Mouse (Mus musculus) forebrain, embryonic 12.5 days (tissue): ENCODE results near the gene Hddc2. TPM values are rescaled to one million over a fixed set of nuclear protein-coding genes. Genes with fewer than 3 reads are reported as not detected.

Experiments used
- ATAC-seq: fragments of 200-750 bp; cut with Nextera tagmentation; 2 replicates; pipeline ENCODE4 v1.8.0; 2017; ENCODE audit warnings: moderate TSS enrichment; ENCODE audit not compliant: low FRiP score
- H3K27ac ChIP-seq: fragments of 300-500 bp; sonication (generic); 2 replicates; pipeline ENCODE4 v1.5.1; 2016; ENCODE audit warnings: mild to moderate bottlenecking
- H3K27me3 ChIP-seq: fragments of 300-500 bp; sonication (generic); 2 replicates; pipeline ENCODE4 v1.6.1; 2016; ENCODE audit warnings: mild to moderate bottlenecking
- H3K36me3 ChIP-seq: fragments of 300-500 bp; sonication (generic); replicated peaks from 2 replicates; pipeline ENCODE4 v1.6.1; 2016; ENCODE audit warnings: mild to moderate bottlenecking
- H3K4me1 ChIP-seq: fragments of 300-500 bp; sonication (generic); 2 replicates; pipeline ENCODE4 v1.6.1; 2016
- H3K4me2 ChIP-seq: fragments of 300-500 bp; sonication (generic); 2 replicates; pipeline ENCODE4 v1.6.1; 2016; ENCODE audit warnings: mild to moderate bottlenecking, moderate library complexity
- H3K4me3 ChIP-seq: fragments of 300-500 bp; sonication (generic); replicated peaks from 2 replicates; pipeline ENCODE4 v1.5.1; 2016; ENCODE audit warnings: mild to moderate bottlenecking
- H3K9ac ChIP-seq: fragments of 300-500 bp; sonication (generic); 2 replicates; pipeline ENCODE4 v1.6.1; 2016; ENCODE audit warnings: mild to moderate bottlenecking
- H3K9me3 ChIP-seq: fragments of 300-500 bp; sonication (generic); 2 replicates; pipeline ENCODE4 v1.6.1; 2016
- WGBS: fragments of 180-500 bp; shearing (Covaris S2); methylation state at CpG from one replicate; pipeline ENCODE4 v1.1.7; 2016; 5-methylcytosine and 5-hydroxymethylcytosine counted together
- polyA plus RNA-seq: library from polyadenylated mRNA; unstranded; fragments of >200 nt; fragmentation: Nextera tagmentation; extraction: Ambion mirVana; gene quantifications from 2 replicates; pipeline ENCODE4 v1.2.1, GENCODE M21; 2016

Gene Hddc2
- polyA plus RNA-seq, 1 experiment from 2014 or later = 62.6 TPM

DNA sequence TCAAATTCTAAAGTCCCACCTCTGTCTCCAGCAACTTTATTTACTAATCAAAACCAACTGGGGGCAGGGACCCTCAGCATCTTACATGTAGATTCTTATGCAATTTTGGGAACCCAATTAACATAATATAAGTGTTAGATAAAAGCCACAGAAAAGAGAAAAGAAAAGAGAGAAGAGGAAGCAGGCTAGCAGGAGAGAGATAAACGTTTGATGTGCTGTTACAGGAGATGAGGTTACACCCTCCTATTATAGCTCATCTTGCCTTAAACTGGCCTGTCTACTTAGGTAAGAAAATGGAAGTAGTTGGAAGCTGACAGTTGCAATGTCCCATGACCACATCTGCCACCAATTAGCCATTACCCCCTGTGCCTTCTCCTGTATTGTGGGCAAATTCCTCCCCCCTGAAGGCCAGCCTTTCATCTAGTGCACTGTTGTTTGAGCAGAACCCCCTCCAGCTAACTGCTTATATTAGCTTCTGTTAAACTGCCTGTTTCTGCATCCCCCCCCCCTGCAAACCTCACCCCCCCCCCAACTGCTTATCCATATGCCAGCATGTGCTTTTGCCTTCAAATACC lies 6.1 kb upstream of the Hddc2 start:
- H3K9me3 ChIP-seq = no peaks in the 10 kb centered on the region
- H3K4me1 ChIP-seq = no peaks in the 10 kb centered on the region
- H3K27me3 ChIP-seq = no peaks in the 10 kb centered on the region
- no peak overlapping the region for H3K4me3 ChIP-seq
- 26% methylated on average over 1 of the region's 1 CpGs for WGBS
- H3K27ac ChIP-seq = no peak overlapping the region
- no peaks in the 10 kb centered on the region for H3K36me3 ChIP-seq
- H3K4me2 ChIP-seq = no peak overlapping the region
- no peak for ATAC-seq
- no peak overlapping the region for H3K9ac ChIP-seq

DNA sequence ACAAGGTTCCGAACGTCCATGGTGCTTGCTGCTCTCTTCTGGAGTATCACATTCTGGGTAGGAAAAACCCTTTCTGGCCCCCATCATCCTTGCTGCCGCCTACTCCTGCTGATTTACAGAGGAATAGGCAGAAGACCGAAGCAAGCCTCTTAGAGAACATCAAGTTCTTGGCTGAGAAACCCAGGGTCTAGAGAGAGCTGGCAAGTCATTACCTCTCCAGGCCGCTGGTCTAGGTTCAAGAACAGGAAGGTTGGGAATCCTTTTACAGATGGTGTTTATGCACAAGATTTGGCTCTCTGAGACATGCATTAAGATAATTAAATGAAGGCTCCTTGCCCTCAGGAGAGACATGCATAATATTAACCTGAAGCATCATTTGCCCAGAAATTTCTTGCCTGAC lies 5.3 kb downstream of the Hddc2 start:
- Histone ChIP-seq H3K9me3 (no peaks in the 10 kb centered on the region), H3K36me3 (peaks cover 10% of the 10 kb centered on the region), H3K4me2 (no peak overlapping the region), H3K27ac (no peak overlapping the region), H3K4me3 (no peak overlapping the region), H3K9ac (no peak overlapping the region), H3K27me3 (no peaks in the 10 kb centered on the region), H3K4me1 (peaks cover 8% of the 10 kb centered on the region)
- WGBS = 92% methylated on average over 5 of the region's 5 CpGs
- no peak for ATAC-seq

DNA sequence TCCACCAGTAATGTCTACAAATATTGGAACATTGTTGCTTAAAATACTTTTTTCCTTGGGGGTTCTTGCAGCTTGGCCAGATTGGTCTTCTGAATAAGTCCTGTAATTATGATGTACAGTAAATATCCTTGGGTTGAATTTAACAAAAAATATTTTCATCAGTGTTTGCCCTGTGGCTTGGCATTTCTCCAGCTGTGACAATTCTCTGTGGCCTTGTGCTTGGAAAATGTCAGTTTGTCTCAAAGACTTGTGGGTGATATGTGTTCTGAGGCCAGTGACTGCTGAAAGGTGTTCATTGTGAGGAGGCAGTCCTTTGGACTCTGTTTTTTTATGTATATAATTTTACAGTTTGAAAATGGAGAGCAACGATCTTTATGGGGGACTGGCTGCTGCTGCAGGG lies 16.3 kb downstream of the Hddc2 start:
- H3K36me3 ChIP-seq = peaks cover 17% of the 10 kb centered on the region
- no peak overlapping the region for H3K27ac ChIP-seq
- H3K9me3 ChIP-seq = no peaks in the 10 kb centered on the region
- no peak overlapping the region for H3K4me3 ChIP-seq
- no peak overlapping the region for H3K9ac ChIP-seq
- ATAC-seq = no peak
- no peaks in the 10 kb centered on the region for H3K27me3 ChIP-seq
- no peaks in the 10 kb centered on the region for H3K4me1 ChIP-seq
- 95% methylated on average over 1 of the region's 1 CpGs for WGBS
- H3K4me2 ChIP-seq = no peak overlapping the region

DNA sequence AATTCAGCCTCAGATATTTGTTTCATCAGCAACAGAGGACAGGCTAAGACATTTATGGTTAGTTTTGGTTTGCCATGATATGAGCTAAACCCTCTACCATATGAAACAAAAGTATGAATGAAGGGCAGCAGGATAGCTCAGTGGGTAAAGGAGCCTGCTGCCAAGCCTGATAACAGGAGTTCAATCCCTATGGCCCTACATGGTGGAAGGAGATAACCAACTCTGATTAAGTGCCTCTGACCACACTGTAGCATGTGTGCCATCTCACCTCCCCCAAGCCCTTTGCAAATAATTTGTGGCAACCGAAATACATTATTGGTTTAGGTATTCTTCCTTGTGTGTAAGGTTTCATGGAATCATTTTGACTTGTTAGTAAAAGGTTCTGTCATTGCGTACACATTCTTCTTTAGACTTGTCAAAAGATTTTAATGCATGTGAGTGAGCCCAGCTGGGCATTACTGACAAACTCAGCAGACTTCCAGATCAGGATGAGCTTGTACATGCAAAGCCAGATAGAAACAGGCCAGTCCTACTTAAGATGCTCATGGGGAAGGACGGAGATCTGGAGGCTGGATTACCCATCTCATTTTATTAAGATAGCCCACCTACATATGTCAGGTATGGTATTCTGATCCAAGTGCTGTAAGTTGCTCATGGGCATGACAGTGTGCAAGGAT lies 17.2 kb downstream of the Hddc2 start:
- 88% methylated on average over 3 of the region's 3 CpGs for WGBS
- no peak overlapping the region for H3K9ac ChIP-seq
- no peak overlapping the region for H3K4me2 ChIP-seq
- H3K27ac ChIP-seq = no peak overlapping the region
- H3K4me3 ChIP-seq = no peak overlapping the region
- H3K9me3 ChIP-seq = no peaks in the 10 kb centered on the region
- no peaks in the 10 kb centered on the region for H3K27me3 ChIP-seq
- H3K4me1 ChIP-seq = no peaks in the 10 kb centered on the region
- ATAC-seq = no peak
- peaks cover 17% of the 10 kb centered on the region for H3K36me3 ChIP-seq

DNA sequence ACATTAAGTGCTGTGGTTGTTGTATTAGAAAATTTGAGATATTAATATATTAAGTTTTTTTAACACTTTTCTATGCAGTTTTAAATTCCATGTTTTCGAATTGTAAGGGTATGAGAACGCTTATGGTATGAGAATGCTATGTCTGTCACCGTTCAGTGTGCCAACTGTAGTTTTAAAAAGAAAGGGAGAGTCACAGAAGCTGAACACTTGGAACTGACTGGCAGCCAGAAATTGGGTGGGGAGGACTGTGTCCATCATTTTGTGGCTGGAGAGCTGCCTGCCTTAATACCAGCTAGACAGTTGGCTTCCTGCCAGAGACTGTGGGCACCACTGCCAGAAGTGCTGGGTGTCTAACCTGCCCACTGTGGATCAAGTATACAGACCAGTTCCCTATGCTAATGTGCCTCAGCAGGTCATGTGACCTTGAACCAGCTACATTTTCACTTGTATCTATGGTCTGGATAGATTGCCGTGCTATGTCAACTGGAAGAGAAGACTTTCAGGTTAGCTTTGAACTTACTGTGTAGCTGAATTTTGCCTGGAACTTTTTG lies 18.1 kb downstream of the Hddc2 start:
- no peak overlapping the region for H3K4me3 ChIP-seq
- no peaks in the 10 kb centered on the region for H3K27me3 ChIP-seq
- H3K4me1 ChIP-seq = no peaks in the 10 kb centered on the region
- no peaks in the 10 kb centered on the region for H3K9me3 ChIP-seq
- no peak overlapping the region for H3K4me2 ChIP-seq
- H3K9ac ChIP-seq = no peak overlapping the region
- peaks cover 12% of the 10 kb centered on the region for H3K36me3 ChIP-seq
- no peak for ATAC-seq
- H3K27ac ChIP-seq = no peak overlapping the region
- 93% methylated on average over 4 of the region's 4 CpGs for WGBS

DNA sequence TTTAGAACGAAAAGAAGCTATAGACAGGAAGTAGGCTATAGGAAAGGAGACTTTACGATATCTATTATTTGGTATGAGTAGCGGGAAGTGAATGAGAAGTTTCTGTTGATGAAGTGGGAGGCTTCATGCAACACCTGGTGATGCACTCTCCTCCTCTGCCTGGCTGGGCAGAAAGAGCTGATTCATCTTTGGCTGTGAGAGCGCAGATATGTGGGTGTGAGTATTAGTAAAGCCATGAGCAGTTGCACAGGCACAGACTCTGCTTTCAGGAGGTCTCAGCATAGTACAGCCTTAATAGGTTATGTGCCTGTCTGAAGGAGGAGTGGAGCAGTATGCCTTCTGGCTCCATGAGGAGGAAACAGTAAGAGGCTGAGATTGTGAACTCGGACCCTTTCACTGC lies 23.2 kb downstream of the Hddc2 start:
- Histone ChIP-seq H3K4me3 (no peak overlapping the region), H3K9ac (no peak overlapping the region), H3K4me2 (no peak overlapping the region), H3K27ac (no peak overlapping the region), H3K9me3 (no peaks in the 10 kb centered on the region), H3K27me3 (no peaks in the 10 kb centered on the region), H3K4me1 (no peaks in the 10 kb centered on the region), H3K36me3 (no peaks in the 10 kb centered on the region)
- ATAC-seq = no peak
- 89% methylated on average over 5 of the region's 5 CpGs for WGBS

DNA sequence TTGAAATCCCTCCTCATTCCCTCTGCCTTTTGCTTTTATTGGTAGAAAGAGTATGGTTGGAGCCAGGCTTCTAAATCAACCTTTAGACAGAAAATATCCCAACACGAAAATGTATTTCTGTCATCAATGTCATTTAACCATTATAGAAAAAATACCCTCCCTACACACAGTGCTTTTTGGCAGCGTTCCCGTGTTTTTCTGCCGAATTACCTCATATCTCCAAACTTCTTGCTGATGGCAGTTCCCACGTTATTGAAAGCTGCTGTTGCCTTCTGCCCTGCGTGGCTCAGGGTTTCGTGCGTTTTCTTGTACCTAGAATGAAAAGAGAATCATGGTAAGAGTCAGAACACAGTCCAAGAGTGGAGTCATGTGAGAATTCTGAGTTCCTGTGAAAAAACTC lies 33.2 kb downstream of the Hddc2 start:
- Histone ChIP-seq H3K4me2 (no peak overlapping the region), H3K9me3 (no peaks in the 10 kb centered on the region), H3K4me3 (no peak overlapping the region), H3K36me3 (no peaks in the 10 kb centered on the region), H3K27me3 (no peaks in the 10 kb centered on the region), H3K4me1 (no peaks in the 10 kb centered on the region), H3K9ac (no peak overlapping the region), H3K27ac (no peak overlapping the region)
- ATAC-seq = no peak
- WGBS = 89% methylated on average over 8 of the region's 8 CpGs

DNA sequence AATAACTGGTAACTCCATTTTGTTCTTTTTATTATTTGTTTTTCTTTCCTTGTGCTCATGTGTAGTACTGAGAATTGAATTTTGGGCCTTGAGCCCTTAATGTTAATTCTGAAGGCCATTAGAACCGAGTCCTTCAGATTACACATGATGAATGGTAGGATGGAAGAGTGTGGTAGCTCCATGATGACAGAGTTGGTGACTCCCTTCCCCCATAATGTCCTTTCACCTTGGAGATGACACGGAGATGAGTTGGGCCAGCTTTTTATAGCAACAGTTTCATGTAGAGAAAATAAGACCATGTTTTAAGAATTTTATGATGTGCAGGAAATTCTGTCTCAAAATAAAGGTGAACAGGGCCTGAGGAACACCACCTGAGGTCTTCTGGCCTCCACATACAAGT lies 37.9 kb downstream of the Hddc2 start:
- no peak for ATAC-seq
- WGBS = 92% methylated on average over 2 of the region's 2 CpGs

DNA sequence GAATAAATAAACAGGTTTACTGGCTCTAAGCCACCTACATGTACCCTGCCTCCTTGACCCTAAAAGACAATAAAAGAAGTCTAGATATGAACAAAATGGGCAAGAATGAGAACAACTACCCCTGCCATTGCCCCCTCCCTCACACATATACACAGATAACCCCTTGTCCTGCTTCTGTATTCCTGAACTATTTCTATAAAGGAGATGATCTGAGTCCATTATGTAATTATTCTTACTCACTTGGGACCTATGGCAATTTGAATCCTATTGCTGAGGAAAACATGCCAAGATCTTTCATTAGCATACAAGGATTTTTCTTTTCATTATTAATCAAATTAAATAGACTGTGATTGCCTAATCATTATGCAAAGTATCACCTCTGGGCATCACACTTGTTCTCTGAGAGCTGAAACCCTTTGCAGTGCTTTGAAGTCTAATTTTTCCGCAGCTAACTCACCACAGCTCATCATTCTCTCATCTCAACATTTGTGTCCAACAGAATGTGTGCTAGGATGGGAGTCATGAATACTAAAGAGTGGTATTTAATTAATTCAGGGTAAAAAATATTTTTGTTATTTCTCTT lies 39.8 kb downstream of the Hddc2 start:
- ATAC-seq = no peak
- no peaks in the 10 kb centered on the region for H3K36me3 ChIP-seq
- no peak overlapping the region for H3K4me3 ChIP-seq
- no peaks in the 10 kb centered on the region for H3K4me1 ChIP-seq
- no peak overlapping the region for H3K9ac ChIP-seq
- no peaks in the 10 kb centered on the region for H3K9me3 ChIP-seq
- H3K27ac ChIP-seq = no peak overlapping the region
- H3K27me3 ChIP-seq = no peaks in the 10 kb centered on the region
- WGBS = 76% methylated on average over 1 of the region's 1 CpGs
- H3K4me2 ChIP-seq = no peak overlapping the region

More for the DNA sequence above, 37.9 kb downstream of the Hddc2 start:
- Histone ChIP-seq H3K27ac (no peak overlapping the region), H3K4me2 (no peak overlapping the region), H3K4me1 (no peaks in the 10 kb centered on the region), H3K4me3 (no peak overlapping the region), H3K9me3 (no peaks in the 10 kb centered on the region), H3K9ac (no peak overlapping the region), H3K36me3 (no peaks in the 10 kb centered on the region), H3K27me3 (no peaks in the 10 kb centered on the region)

DNA sequence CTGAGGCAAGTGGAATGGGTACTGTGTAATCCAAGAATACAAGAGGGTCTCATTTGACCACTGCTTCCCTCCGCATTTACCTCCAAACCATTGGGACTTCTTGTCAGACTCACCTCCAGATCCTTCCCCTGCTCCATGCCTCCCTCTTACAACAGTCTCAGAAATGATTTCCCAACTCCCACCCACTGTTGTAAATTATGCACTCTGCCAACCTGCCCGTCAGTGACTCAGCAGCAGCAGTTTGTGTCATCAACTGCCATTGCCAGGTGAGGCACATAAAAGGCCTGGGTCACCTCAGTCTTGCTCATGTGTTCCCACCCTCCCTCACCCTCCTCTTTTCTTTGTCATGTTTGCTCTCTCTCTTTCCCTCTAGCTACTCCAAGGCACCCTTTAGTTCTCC lies 41.0 kb downstream of the Hddc2 start:
- Histone ChIP-seq H3K4me2 (no peak overlapping the region), H3K4me1 (no peaks in the 10 kb centered on the region), H3K36me3 (no peaks in the 10 kb centered on the region), H3K27me3 (no peaks in the 10 kb centered on the region), H3K9ac (no peak overlapping the region), H3K27ac (no peak overlapping the region), H3K4me3 (no peak overlapping the region), H3K9me3 (no peaks in the 10 kb centered on the region)
- ATAC-seq = no peak
- WGBS = 90% methylated on average over 2 of the region's 2 CpGs

DNA sequence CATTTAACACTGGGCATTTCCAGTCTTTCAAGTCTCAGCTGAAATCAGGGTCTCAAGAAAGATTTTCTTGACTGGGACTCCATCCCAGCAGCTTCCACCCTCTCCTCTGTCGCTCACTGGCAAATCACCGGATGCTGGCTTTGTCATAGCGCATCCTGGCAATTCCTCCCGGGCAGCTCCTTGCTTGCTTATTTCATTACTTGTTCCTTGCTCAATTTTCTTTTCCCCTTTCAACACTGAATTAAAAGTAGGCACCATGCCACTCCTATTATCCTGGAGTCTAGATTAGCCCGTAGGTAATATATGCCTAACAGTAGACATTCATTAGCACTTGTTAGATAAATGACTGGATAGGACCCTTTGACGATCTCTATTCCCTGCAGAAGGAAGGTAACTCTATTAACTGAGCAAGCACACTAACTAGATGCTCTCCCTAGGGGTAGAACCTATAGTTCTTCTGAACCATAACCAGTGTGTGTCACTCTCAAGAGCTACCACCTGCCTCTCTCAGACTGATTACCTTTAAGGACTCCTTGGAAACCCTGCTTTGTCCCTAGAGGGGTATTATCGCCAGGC lies 41.8 kb downstream of the Hddc2 start:
- Histone ChIP-seq H3K27me3 (no peaks in the 10 kb centered on the region), H3K27ac (no peak overlapping the region), H3K4me1 (no peaks in the 10 kb centered on the region), H3K4me2 (no peak overlapping the region), H3K4me3 (no peak overlapping the region), H3K36me3 (no peaks in the 10 kb centered on the region), H3K9ac (no peak overlapping the region), H3K9me3 (no peaks in the 10 kb centered on the region)
- no peak for ATAC-seq
- WGBS = 72% methylated on average over 7 of the region's 7 CpGs

DNA sequence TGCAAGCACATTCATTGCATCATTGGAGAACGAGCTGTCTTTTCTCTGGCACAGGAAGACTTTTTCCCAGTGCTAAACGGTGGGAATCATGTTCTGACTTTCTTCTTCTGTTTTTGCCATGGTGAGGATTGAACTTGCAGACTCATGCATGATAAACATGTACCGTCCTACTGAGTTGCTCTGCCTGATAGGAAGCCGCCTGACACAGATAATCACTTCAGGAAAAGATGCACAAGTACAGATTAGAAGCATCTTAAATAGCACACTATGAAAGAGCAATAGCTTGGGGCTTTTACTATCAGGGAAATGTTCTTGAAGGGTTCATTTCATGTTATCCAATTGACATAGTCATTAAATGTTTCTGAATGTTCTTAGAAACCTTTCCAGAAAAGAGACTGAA lies 46.6 kb downstream of the Hddc2 start:
- 93% methylated on average over 4 of the region's 4 CpGs for WGBS
- Histone ChIP-seq H3K27ac (no peak overlapping the region), H3K36me3 (no peaks in the 10 kb centered on the region), H3K27me3 (no peaks in the 10 kb centered on the region), H3K9ac (no peak overlapping the region), H3K4me2 (no peak overlapping the region), H3K4me1 (no peaks in the 10 kb centered on the region), H3K9me3 (no peaks in the 10 kb centered on the region), H3K4me3 (no peak overlapping the region)
- no peak for ATAC-seq
